Mouse (Mus musculus): Measurements from ENCODE around the gene Rhoc. TPM values are rescaled to one million over a fixed set of nuclear protein-coding genes. Genes with fewer than 3 reads are reported as not detected.

Rhoc gene
- polyA plus RNA-seq (2014; fragmentation: Illumina TruSeq; extraction: RNeasy Lipid Tissue Mini Kit (QIAGEN cat#74804); ENCODE audit: low read depth, low replicate concordance) = 11.2 TPM

GRCm38 (mm10) chr3:104788075-104788474, at the start of gene Rhoc:
Rhoc (plus strand) TSS chr3:104788375.

GRCm38 (mm10) chr3:104780561-104781420, 7.4 kb upstream of the Rhoc start, which contains the start of gene Ppm1j:
Ppm1j (plus strand) TSS chr3:104781056.

GRCm38 (mm10) chr3:104781471-104781903, 6.7 kb upstream of the Rhoc start, which contains the start of gene Fam19a3:
Fam19a3 (minus strand) TSS chr3:104781840.

GRCm38 (mm10) chr3:104817991-104818748, 30.0 kb downstream of the Rhoc start, which contains the start of gene Mov10:
Mov10 (minus strand) TSS chr3:104818563.

Other genes with a start within 250 kb of the Rhoc start
- gene Slc16a1, start 149.7 kb upstream of the Rhoc start, polyA plus RNA-seq (2014; fragmentation: Illumina TruSeq; extraction: RNeasy Lipid Tissue Mini Kit (QIAGEN cat#74804); ENCODE audit: low read depth, low replicate concordance) = 43.1 TPM
- gene Ppm1j, start 7.3 kb upstream of the Rhoc start, polyA plus RNA-seq (2014; fragmentation: Illumina TruSeq; extraction: RNeasy Lipid Tissue Mini Kit (QIAGEN cat#74804); ENCODE audit: low read depth, low replicate concordance) = not detected
- gene Fam19a3, start 6.5 kb upstream of the Rhoc start, polyA plus RNA-seq (2014; fragmentation: Illumina TruSeq; extraction: RNeasy Lipid Tissue Mini Kit (QIAGEN cat#74804); ENCODE audit: low read depth, low replicate concordance) = 0.41 TPM
- 1.2 TPM for gene Mov10, start 30.2 kb downstream of the Rhoc start, polyA plus RNA-seq (2014; fragmentation: Illumina TruSeq; extraction: RNeasy Lipid Tissue Mini Kit (QIAGEN cat#74804); ENCODE audit: low read depth, low replicate concordance)
- 174 TPM for gene St7l, start 75.6 kb downstream of the Rhoc start, polyA plus RNA-seq (2014; fragmentation: Illumina TruSeq; extraction: RNeasy Lipid Tissue Mini Kit (QIAGEN cat#74804); ENCODE audit: low read depth, low replicate concordance)
- gene Capza1, start 76.1 kb downstream of the Rhoc start, polyA plus RNA-seq (2014; fragmentation: Illumina TruSeq; extraction: RNeasy Lipid Tissue Mini Kit (QIAGEN cat#74804); ENCODE audit: low read depth, low replicate concordance) = 264 TPM
- gene Wnt2b, start 173.5 kb downstream of the Rhoc start, polyA plus RNA-seq (2014; fragmentation: Illumina TruSeq; extraction: RNeasy Lipid Tissue Mini Kit (QIAGEN cat#74804); ENCODE audit: low read depth, low replicate concordance) = 15.4 TPM